Mouse (Mus musculus) MEL (cell line): ENCODE measurements at regions not wholly inside any gene's neighbourhood (a gene's known extent, or its start where the extent isn't known, plus 50 kb on each side); places are given as distances from the start of the nearest gene placed in this dataset.

ENCODE experiments used
- ELF1 ChIP-seq: IDR thresholded peaks from 2 replicates; pipeline ENCODE4 v1.6.1; 2014; ENCODE audit warnings: low read depth, mild to moderate bottlenecking, inconsistent platforms, low read length, improper control_type of control experiment, moderate library complexity
- ETS1 ChIP-seq: IDR thresholded peaks from 2 replicates; pipeline ENCODE4 v1.6.1; 2012; ENCODE audit warnings: low read depth, mild to moderate bottlenecking, inconsistent platforms, low read length, improper control_type of control experiment, moderate library complexity
- JUND ChIP-seq: IDR thresholded peaks from 2 replicates; pipeline ENCODE4 v1.6.1; 2011; ENCODE audit warnings: low read depth, mild to moderate bottlenecking, improper control_type of control experiment, low read length
- MAZ ChIP-seq: IDR thresholded peaks from 2 replicates; pipeline ENCODE4 v1.6.1; 2012; ENCODE audit warnings: low read depth, mild to moderate bottlenecking, inconsistent platforms, low read length, improper control_type of control experiment

DNA sequence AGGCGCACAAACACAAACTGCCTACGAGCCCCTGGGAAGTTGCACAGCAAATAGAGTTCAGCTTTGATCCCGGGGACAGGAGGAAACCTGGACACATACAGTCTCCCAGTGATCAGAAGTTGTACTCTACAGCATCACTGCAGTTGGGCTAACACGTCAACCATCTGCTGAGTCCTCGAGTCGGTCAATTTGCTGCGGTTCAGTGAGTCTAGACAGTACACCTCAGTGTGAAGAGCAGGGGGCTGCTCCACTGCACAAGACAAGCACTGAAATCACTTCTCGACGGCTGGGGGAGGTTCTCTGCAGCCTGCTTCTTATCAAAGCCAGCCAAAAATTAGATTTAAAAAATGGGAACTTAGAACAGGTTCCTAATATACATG, 78.4 kb upstream of the Aco1 start:
- TF ChIP-seq ELF1 (no peak), MAZ (no peak), ETS1 (no peak), JUND (no peak)
